Mouse (Mus musculus) left cerebral cortex, adult 18-20 months (tissue): Measurements from ENCODE around the gene Gm15114. TPM values are rescaled to one million over a fixed set of nuclear protein-coding genes. Genes with fewer than 3 reads are reported as not detected.
"Not testable (repeated sequence)": the region's sequence is repeated elsewhere in the genome, so short reads cannot be mapped to it uniquely, and the experiment has no call there.

ENCODE experiments used
- DNase-seq, 2 experiments: peaks; one replicate each; pipeline ENCODE4 v3.0.0; 2021 to 2022; ENCODE audit warnings: low spot score in 2 of 2, mixed read lengths in 1 of 2
- long read RNA-seq, 2 experiments: library from polyadenylated mRNA; stranded (forward); transcript quantifications; one replicate each; pipeline ENCODE4 v2.0.0; 2021
- total RNA-seq, 2 experiments: library from RNA; stranded (reverse); gene quantifications; 2 replicates each; pipeline ENCODE4 v1.2.3; 2021

Gm15114 gene
- not detected for total RNA-seq
- long read RNA-seq, experiment 1, result 0 reads
- long read RNA-seq, experiment 2, result 0 reads

GRCm38 (mm10) chrX:148488649-148489048 is at the start of gene Gm15114:
Gm15114 (plus strand) TSS chrX:148488949.
- DNase-seq, result not testable (repeated sequence)

Other genes with a start within 250 kb of the Gm15114 start
- not detected for gene Gm8334, start 126.2 kb downstream of the Gm15114 start, total RNA-seq
- gene Gm15127, start 174.6 kb downstream of the Gm15114 start, total RNA-seq, result not detected